Mouse (Mus musculus): Measurements from ENCODE around the gene Ptpn7.

Ptpn7 gene

GRCm38 (mm10) chr1:135129543-135130183 is 2.8 kb upstream of the Ptpn7 start:
- no peak for DNase-seq

- no peak for DNase-seq
These were observed 2.0 kb upstream of the Ptpn7 start for GRCm38 (mm10) chr1:135130376-135131018.

- DNase-seq = no peak
These were observed 1.5 kb upstream of the Ptpn7 start for GRCm38 (mm10) chr1:135131034-135131433.

GRCm38 (mm10) chr1:135131560-135131959 is 940 bp upstream of the Ptpn7 start:
- DNase-seq = no peak

- DNase-seq = no peak
These were observed 431 bp downstream of the Ptpn7 start for GRCm38 (mm10) chr1:135132893-135133369.

- DNase-seq = no peak
These were observed 1.4 kb downstream of the Ptpn7 start for GRCm38 (mm10) chr1:135133678-135134435.

- no peak for DNase-seq
These were observed 2.7 kb downstream of the Ptpn7 start for GRCm38 (mm10) chr1:135135111-135135787.

- no peak for DNase-seq
These were observed 4.0 kb downstream of the Ptpn7 start for GRCm38 (mm10) chr1:135136500-135136899.

GRCm38 (mm10) chr1:135139906-135140305 is 7.4 kb downstream of the Ptpn7 start:
- no peak for DNase-seq

GRCm38 (mm10) chr1:135142452-135142851 is 10.0 kb downstream of the Ptpn7 start:
- no peak for DNase-seq

- DNase-seq = no peak
These were observed 11.4 kb downstream of the Ptpn7 start for GRCm38 (mm10) chr1:135143940-135144339.

GRCm38 (mm10) chr1:135146077-135146945 is 13.8 kb downstream of the Ptpn7 start, which contains the start of gene Arl8a:
Gene Arl8a (plus strand): TSS chr1:135146824.
- peak; percentile 87 for DNase-seq

- peak; percentile 91 for DNase-seq
These were observed 14.6 kb downstream of the Ptpn7 start for GRCm38 (mm10) chr1:135146946-135147701.

GRCm38 (mm10) chr1:135147702-135148058 is 15.2 kb downstream of the Ptpn7 start:
- no peak for DNase-seq

- no peak for DNase-seq
These were observed 16.0 kb downstream of the Ptpn7 start for GRCm38 (mm10) chr1:135148476-135148875.

GRCm38 (mm10) chr1:135148996-135149395 is 16.5 kb downstream of the Ptpn7 start:
- DNase-seq = no peak

- DNase-seq = no peak
These were observed 21.5 kb downstream of the Ptpn7 start for GRCm38 (mm10) chr1:135154011-135154410.

- DNase-seq = peak; percentile 80
These were observed 22.0 kb downstream of the Ptpn7 start for GRCm38 (mm10) chr1:135154411-135154959.

- no peak for DNase-seq
These were observed 23.8 kb downstream of the Ptpn7 start for GRCm38 (mm10) chr1:135156300-135156699.

GRCm38 (mm10) chr1:135158633-135159032 is 26.1 kb downstream of the Ptpn7 start:
- peak; percentile 82 for DNase-seq

GRCm38 (mm10) chr1:135159074-135159473 is 26.6 kb downstream of the Ptpn7 start:
- peak; percentile 85 for DNase-seq
